Mouse (Mus musculus) thymus, adult 2 months (tissue): ENCODE data around the gene Glis1.

Source experiments
- CTCF ChIP-seq: fragments of 200-500 bp; IDR thresholded peaks from 2 replicates; pipeline ENCODE4 v1.5.1; 2012; ENCODE audit warnings: mild to moderate bottlenecking, control low read depth, low read length, moderate library complexity, borderline replicate concordance; ENCODE audit not compliant: control insufficient read depth, poor library complexity, insufficient read depth; ENCODE audit errors: extremely low read depth
- POLR2A ChIP-seq: fragments of 200-500 bp; IDR thresholded peaks from 2 replicates; pipeline ENCODE4 v1.6.1; 2012; ENCODE audit warnings: mild to moderate bottlenecking, low read length, control low read depth, moderate library complexity; ENCODE audit not compliant: control insufficient read depth, poor library complexity, insufficient read depth; ENCODE audit errors: extremely low read depth

- TF ChIP-seq CTCF (no peak), POLR2A (no peak)
Measured at GRCm38 (mm10) chr4:107580883-107581282, 146.5 kb downstream of the Glis1 start.
